Mouse (Mus musculus): ENCODE data around the gene Rufy2.
A peak's percentile ranks its signal among the peaks of the same experiment; 100 is the strongest.

The Rufy2 gene

GRCm38 (mm10) chr10:63019304-63019703 is 39.3 kb downstream of the Rufy2 start:
- DNase-seq, result no peak

GRCm38 (mm10) chr10:63021702-63022101 is 41.7 kb downstream of the Rufy2 start:
- no peak for DNase-seq

- no peak for DNase-seq
These were observed 42.6 kb downstream of the Rufy2 start for GRCm38 (mm10) chr10:63022541-63023120.

- DNase-seq, result peak; percentile 66
These were observed 43.2 kb downstream of the Rufy2 start for GRCm38 (mm10) chr10:63023121-63023748.

- peak; percentile 99 for DNase-seq
These were observed 43.9 kb downstream of the Rufy2 start, which contains the start of the genes Hnrnph3 and Pbld2 for GRCm38 (mm10) chr10:63023749-63024579. Gene Hnrnph3 (minus strand): TSS chr10:63024217. Gene Pbld2 (plus strand): TSS chr10:63024315.

GRCm38 (mm10) chr10:63024580-63024910 is 44.5 kb downstream of the Rufy2 start:
- DNase-seq, result no peak

- no peak for DNase-seq
These were observed 45.0 kb downstream of the Rufy2 start for GRCm38 (mm10) chr10:63025016-63025415.

GRCm38 (mm10) chr10:63025491-63026011 is 45.5 kb downstream of the Rufy2 start:
- DNase-seq, result no peak

- DNase-seq, result no peak
These were observed 46.3 kb downstream of the Rufy2 start for GRCm38 (mm10) chr10:63026156-63026794.

GRCm38 (mm10) chr10:63026795-63027160 is 46.8 kb downstream of the Rufy2 start:
- DNase-seq, result no peak

- DNase-seq, result no peak
These were observed 47.5 kb downstream of the Rufy2 start for GRCm38 (mm10) chr10:63027376-63028161.

- DNase-seq, result no peak
These were observed 48.4 kb downstream of the Rufy2 start for GRCm38 (mm10) chr10:63028396-63028795.

- DNase-seq, result no peak
These were observed 52.2 kb downstream of the Rufy2 start for GRCm38 (mm10) chr10:63032267-63032666.

- DNase-seq, result no peak
These were observed 52.9 kb downstream of the Rufy2 start for GRCm38 (mm10) chr10:63032956-63033355.

GRCm38 (mm10) chr10:63038571-63039320 is 58.7 kb downstream of the Rufy2 start:
- peak; percentile 60 for DNase-seq

GRCm38 (mm10) chr10:63039867-63040628 is 60.0 kb downstream of the Rufy2 start:
- no peak for DNase-seq

- no peak for DNase-seq
These were observed 63.1 kb downstream of the Rufy2 start for GRCm38 (mm10) chr10:63043154-63043553.

- DNase-seq, result no peak
These were observed 67.7 kb downstream of the Rufy2 start for GRCm38 (mm10) chr10:63047751-63048150.

- DNase-seq, result no peak
These were observed 69.1 kb downstream of the Rufy2 start for GRCm38 (mm10) chr10:63049106-63049505.

GRCm38 (mm10) chr10:63051267-63051666 is 71.2 kb downstream of the Rufy2 start:
- no peak for DNase-seq

- no peak for DNase-seq
These were observed 72.0 kb downstream of the Rufy2 start for GRCm38 (mm10) chr10:63052011-63052410.
